Mouse (Mus musculus) bone marrow macrophage, adult 2 months (primary cell): ENCODE measurements around the gene Rsg1.

Experiments used
- CTCF ChIP-seq: IDR thresholded peaks from 2 replicates; pipeline ENCODE4 v1.5.1; 2012; ENCODE audit warnings: low read depth, mild to moderate bottlenecking, low read length, moderate library complexity
- POLR2A ChIP-seq: IDR thresholded peaks from 2 replicates; pipeline ENCODE4 v1.6.1; 2012; ENCODE audit warnings: mild to moderate bottlenecking, low read depth, low read length, borderline replicate concordance

- TF ChIP-seq CTCF (no peak), POLR2A (no peak)
These were observed 38.0 kb upstream of the Rsg1 start for GRCm38 (mm10) chr4:141175783-141176182.
